Mouse (Mus musculus) thymus, adult 2 months (tissue): Measurements from ENCODE around the gene Bcas2. TPM values are rescaled to one million over a fixed set of nuclear protein-coding genes. Genes with fewer than 3 reads are reported as not detected.
"Not testable (repeated sequence)": the region's sequence is repeated elsewhere in the genome, so short reads cannot be mapped to it uniquely, and the experiment has no call there.

Experiments
- DNase-seq: peaks from one replicate; pipeline ENCODE4 v3.0.0; 2021
- H3K27ac ChIP-seq: fragments of 200-500 bp; 2 replicates; pipeline ENCODE4 v1.5.1; 2012; ENCODE audit warnings: low read length, control low read depth; ENCODE audit not compliant: control insufficient read depth, insufficient read depth
- H3K27me3 ChIP-seq: fragments of 200-500 bp; 2 replicates; pipeline ENCODE4 v1.6.1; 2012; ENCODE audit warnings: mild to moderate bottlenecking, low read length, moderate library complexity, mixed read lengths; ENCODE audit not compliant: control insufficient read depth, insufficient read depth
- H3K36me3 ChIP-seq: fragments of 200-500 bp; 2 replicates; pipeline ENCODE4 v1.6.1; 2012; ENCODE audit warnings: mild to moderate bottlenecking, low read length, moderate library complexity; ENCODE audit not compliant: control insufficient read depth, insufficient read depth
- H3K4me1 ChIP-seq: fragments of 200-500 bp; replicated peaks from 2 replicates; pipeline ENCODE4 v1.6.1; 2012; ENCODE audit warnings: low read length; ENCODE audit not compliant: control insufficient read depth, insufficient read depth
- H3K4me3 ChIP-seq: fragments of 200-500 bp; 2 replicates; pipeline ENCODE4 v1.5.1; 2012; ENCODE audit warnings: mild to moderate bottlenecking, low read length, control low read depth, moderate library complexity; ENCODE audit not compliant: control insufficient read depth, insufficient read depth
- CTCF ChIP-seq: fragments of 200-500 bp; IDR thresholded peaks from 2 replicates; pipeline ENCODE4 v1.5.1; 2012; ENCODE audit warnings: mild to moderate bottlenecking, control low read depth, low read length, moderate library complexity, borderline replicate concordance; ENCODE audit not compliant: control insufficient read depth, poor library complexity, insufficient read depth; ENCODE audit errors: extremely low read depth
- POLR2A ChIP-seq: fragments of 200-500 bp; IDR thresholded peaks from 2 replicates; pipeline ENCODE4 v1.6.1; 2012; ENCODE audit warnings: mild to moderate bottlenecking, low read length, control low read depth, moderate library complexity; ENCODE audit not compliant: control insufficient read depth, poor library complexity, insufficient read depth; ENCODE audit errors: extremely low read depth
- WGBS: fragments of 180-500 bp; shearing (Covaris S2); methylation state at CpG from one replicate; pipeline ENCODE4 v1.1.7; 2018; 5-methylcytosine and 5-hydroxymethylcytosine counted together
- polyA plus RNA-seq: library from polyadenylated mRNA; depleted of rRNA; stranded (reverse); fragments of >200 nt; gene quantifications from 2 replicates; pipeline ENCODE4 v1.2.3, GENCODE M21; 2012

The Bcas2 gene
- polyA plus RNA-seq, 1 experiment, result 39.0 TPM

- H3K27me3 ChIP-seq, result no peaks in the 10 kb centered on the region
- no peaks in the 10 kb centered on the region for H3K36me3 ChIP-seq
- H3K27ac ChIP-seq, result no peak overlapping the region
- no peak for DNase-seq
- WGBS, result 98% methylated on average over 5 of the region's 5 CpGs
- no peaks in the 10 kb centered on the region for H3K4me1 ChIP-seq
- TF ChIP-seq POLR2A (no peak), CTCF (no peak)
- H3K4me3 ChIP-seq, result no peak overlapping the region
Measured at GRCm38 (mm10) chr3:103199386-103199785, 27.9 kb downstream of the Bcas2 start.

GRCm38 (mm10) chr3:103201105-103201504 is 29.6 kb downstream of the Bcas2 start:
- not testable (repeated sequence) for H3K4me3 ChIP-seq, DNase-seq, H3K4me1 ChIP-seq, H3K27me3 ChIP-seq, H3K36me3 ChIP-seq, H3K27ac ChIP-seq
- 97% methylated on average over 7 of the region's 7 CpGs for WGBS

GRCm38 (mm10) chr3:103203554-103203953 is 32.1 kb downstream of the Bcas2 start:
- WGBS, result 100% methylated on average over 1 of the region's 1 CpGs
- Histone ChIP-seq H3K36me3 (no peaks in the 10 kb centered on the region), H3K4me3 (no peak overlapping the region), H3K27me3 (no peaks in the 10 kb centered on the region), H3K4me1 (no peaks in the 10 kb centered on the region), H3K27ac (no peak overlapping the region)
- TF ChIP-seq POLR2A (no peak), CTCF (no peak)
- no peak for DNase-seq

- Histone ChIP-seq H3K36me3 (no peaks in the 10 kb centered on the region), H3K27me3 (no peaks in the 10 kb centered on the region), H3K27ac (no peak overlapping the region), H3K4me1 (no peaks in the 10 kb centered on the region), H3K4me3 (no peak overlapping the region)
- DNase-seq, result no peak
- TF ChIP-seq CTCF, result no peak
- TF ChIP-seq POLR2A, result no peak
- WGBS, result 91% methylated on average over 3 of the region's 3 CpGs
Measured at GRCm38 (mm10) chr3:103204445-103204844, 33.0 kb downstream of the Bcas2 start.

GRCm38 (mm10) chr3:103206393-103206792 is 34.9 kb downstream of the Bcas2 start:
- H3K27me3 ChIP-seq, result no peaks in the 10 kb centered on the region
- no peak overlapping the region for H3K4me3 ChIP-seq
- DNase-seq, result no peak
- H3K4me1 ChIP-seq, result no peaks in the 10 kb centered on the region
- TF ChIP-seq CTCF, result no peak
- H3K27ac ChIP-seq, result no peak overlapping the region
- WGBS, result 18% methylated on average over 6 of the region's 6 CpGs
- H3K36me3 ChIP-seq, result no peaks in the 10 kb centered on the region

GRCm38 (mm10) chr3:103207749-103208148 is 36.3 kb downstream of the Bcas2 start:
- Histone ChIP-seq H3K27ac (no peak overlapping the region), H3K36me3 (no peaks in the 10 kb centered on the region), H3K27me3 (no peaks in the 10 kb centered on the region), H3K4me1 (no peaks in the 10 kb centered on the region), H3K4me3 (no peak overlapping the region)
- no peak for TF ChIP-seq CTCF
- TF ChIP-seq POLR2A, result no peak
- no peak for DNase-seq
- 93% methylated on average over 5 of the region's 5 CpGs for WGBS

- Histone ChIP-seq H3K36me3 (no peaks in the 10 kb centered on the region), H3K4me1 (no peaks in the 10 kb centered on the region), H3K27me3 (no peaks in the 10 kb centered on the region), H3K4me3 (no peak overlapping the region), H3K27ac (no peak overlapping the region)
- no peak for DNase-seq
- 95% methylated on average over 2 of the region's 2 CpGs for WGBS
- TF ChIP-seq POLR2A (no peak), CTCF (no peak)
Measured at GRCm38 (mm10) chr3:103208237-103208636, 36.8 kb downstream of the Bcas2 start.
